Mouse (Mus musculus) brain, embryonic 14.5 days (tissue): ENCODE measurements at regions not wholly inside any gene's neighbourhood (a gene's known extent, or its start where the extent isn't known, plus 50 kb on each side); places are given as distances from the start of the nearest gene placed in this dataset.

Source experiments
- CTCF ChIP-seq: fragments of 200-500 bp; IDR thresholded peaks from 2 replicates; pipeline ENCODE4 v1.5.1; 2012; ENCODE audit warnings: inconsistent platforms, mild to moderate bottlenecking, moderate library complexity, borderline replicate concordance; ENCODE audit not compliant: insufficient read depth, insufficient read length; ENCODE audit errors: extremely low read depth
- POLR2A ChIP-seq: fragments of 200-500 bp; IDR thresholded peaks from 2 replicates; pipeline ENCODE4 v1.6.1; 2012; ENCODE audit warnings: mild to moderate bottlenecking, inconsistent platforms, borderline replicate concordance; ENCODE audit not compliant: poor library complexity, insufficient read depth, insufficient read length, severe bottlenecking; ENCODE audit errors: extremely low read depth

- no peak for TF ChIP-seq POLR2A
- no peak for TF ChIP-seq CTCF
Measured at GRCm38 (mm10) chr13:110690501-110691255, 295.8 kb downstream of the Plk2 start.
